Mouse (Mus musculus) heart, postnatal 0 days (tissue): ENCODE results near the gene Vps8.

ENCODE experiments used
- CTCF ChIP-seq: IDR thresholded peaks from 2 replicates; pipeline ENCODE4 v1.5.1; 2016; ENCODE audit warnings: antibody characterized with exemption, control low read depth, low read depth
- EP300 ChIP-seq: IDR thresholded peaks from 2 replicates; pipeline ENCODE4 v1.6.1; 2016; ENCODE audit warnings: antibody characterized with exemption, low read depth

GRCm38 (mm10) chr16:21651161-21651560 is 228.2 kb downstream of the Vps8 start:
- TF ChIP-seq CTCF (no peak), EP300 (no peak)
